Mouse (Mus musculus) liver, embryonic 11.5 days (tissue): Measurements from ENCODE around the gene Mrpl14. TPM values are rescaled to one million over a fixed set of nuclear protein-coding genes. Genes with fewer than 3 reads are reported as not detected.

Source experiments
- ATAC-seq: fragments of 200-750 bp; cut with Nextera tagmentation; replicated peaks from 2 replicates; pipeline ENCODE4 v1.8.0; 2017; ENCODE audit warnings: moderate number of reproducible peaks, mild to moderate bottlenecking, moderate TSS enrichment, moderate library complexity; ENCODE audit not compliant: low FRiP score
- DNase-seq: peaks from one replicate; pipeline ENCODE4 v3.0.0-alpha.2; 2017; ENCODE audit warnings: low spot score
- H3K27ac ChIP-seq: fragments of 300-500 bp; sonication (generic); 2 replicates; pipeline ENCODE4 v1.5.1; 2014; ENCODE audit warnings: mild to moderate bottlenecking, low read depth, low read length, control low read depth
- H3K27me3 ChIP-seq: fragments of 300-500 bp; sonication (generic); replicated peaks from 2 replicates; pipeline ENCODE4 v1.6.1; 2014; ENCODE audit warnings: low read length, mixed read lengths; ENCODE audit not compliant: control insufficient read depth, insufficient read depth
- H3K36me3 ChIP-seq: fragments of 300-500 bp; sonication (generic); 2 replicates; pipeline ENCODE4 v1.6.1; 2014; ENCODE audit warnings: mild to moderate bottlenecking, low read length, moderate library complexity, mixed read lengths; ENCODE audit not compliant: control insufficient read depth, insufficient read depth
- H3K4me1 ChIP-seq: fragments of 300-500 bp; sonication (generic); replicated peaks from 2 replicates; pipeline ENCODE4 v1.6.1; 2014; ENCODE audit warnings: low read length, mixed read lengths; ENCODE audit not compliant: control insufficient read depth, insufficient read depth
- H3K4me2 ChIP-seq: fragments of 300-500 bp; sonication (generic); 2 replicates; pipeline ENCODE4 v1.6.1; 2014; ENCODE audit warnings: mild to moderate bottlenecking, control low read depth, moderate library complexity
- H3K4me3 ChIP-seq: fragments of 300-500 bp; sonication (generic); 2 replicates; pipeline ENCODE4 v1.5.1; 2014; ENCODE audit warnings: low read depth, low read length, control low read depth
- H3K9ac ChIP-seq: fragments of 300-500 bp; sonication (generic); 2 replicates; pipeline ENCODE4 v1.6.1; 2014; ENCODE audit warnings: low read depth, low read length, control low read depth
- H3K9me3 ChIP-seq: fragments of 300-500 bp; sonication (generic); 2 replicates; pipeline ENCODE4 v1.6.1; 2016; ENCODE audit warnings: low read length, inconsistent platforms, mixed read lengths; ENCODE audit not compliant: control insufficient read depth
- WGBS: fragments of 180-500 bp; shearing (Covaris S2); extraction: QIAGEN DNeasy Blood & Tissue Kit; methylation state at CpG from one replicate; pipeline ENCODE4 v1.1.7; 2014; 5-methylcytosine and 5-hydroxymethylcytosine counted together
- polyA plus RNA-seq: library from polyadenylated mRNA; unstranded; fragments of >200 nt; fragmentation: Nextera tagmentation; extraction: Ambion mirVana; gene quantifications from 2 replicates; pipeline ENCODE4 v1.2.1, GENCODE M21; 2014

The Mrpl14 gene
- polyA plus RNA-seq, 1 experiment from 2014 or later = 192 TPM

- Histone ChIP-seq H3K4me2 (peak overlapping the region; percentile 37), H3K4me1 (peaks cover 36% of the 10 kb centered on the region), H3K27ac (peak overlapping the region; percentile 73), H3K36me3 (no peaks in the 10 kb centered on the region), H3K4me3 (no peak overlapping the region), H3K9me3 (no peaks in the 10 kb centered on the region), H3K9ac (peak overlapping the region; percentile 26), H3K27me3 (no peaks in the 10 kb centered on the region)
- 30% methylated on average over 13 of the region's 13 CpGs for WGBS
- DNase-seq (no peak), ATAC-seq (peak; percentile 71)
These were observed 56.4 kb downstream of the Mrpl14 start for GRCm38 (mm10) chr17:45742371-45743147.

DNA sequence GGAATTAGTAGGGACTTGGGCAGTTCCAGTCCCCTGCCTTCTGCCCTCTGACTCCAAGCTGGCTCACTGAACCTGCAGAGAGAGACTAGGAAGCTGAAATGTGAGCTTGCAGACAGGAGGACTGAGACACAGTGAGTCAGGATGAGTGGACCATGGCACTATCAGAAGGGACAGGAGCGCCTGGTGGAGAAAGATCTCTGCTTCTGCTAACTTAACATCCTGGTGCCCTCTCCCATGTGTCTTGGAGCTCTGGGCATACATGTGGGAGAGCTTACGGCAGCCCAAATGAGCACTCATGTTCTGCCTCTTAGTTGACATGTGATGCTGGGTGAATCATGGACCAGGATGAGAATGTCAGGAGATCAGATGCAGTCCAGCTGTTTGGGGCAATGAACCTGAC is 59.5 kb downstream of the Mrpl14 start:
- WGBS = 81% methylated on average over 2 of the region's 2 CpGs

GRCm38 (mm10) chr17:45746755-45747154 is 60.6 kb downstream of the Mrpl14 start:
- Histone ChIP-seq H3K4me1 (peaks cover 45% of the 10 kb centered on the region), H3K27ac (no peak overlapping the region), H3K9ac (no peak overlapping the region; the same call in 1 of the 2 replicates)

More for the DNA sequence above, 59.5 kb downstream of the Mrpl14 start:
- no peaks in the 10 kb centered on the region for H3K36me3 ChIP-seq
- H3K4me3 ChIP-seq = no peak overlapping the region
- peaks cover 45% of the 10 kb centered on the region for H3K4me1 ChIP-seq
- no peak overlapping the region for H3K4me2 ChIP-seq
- no peak overlapping the region for H3K9ac ChIP-seq
- no peaks in the 10 kb centered on the region for H3K9me3 ChIP-seq
- DNase-seq = no peak
- ATAC-seq = no peak
- H3K27me3 ChIP-seq = no peaks in the 10 kb centered on the region
- H3K27ac ChIP-seq = no peak overlapping the region

DNA sequence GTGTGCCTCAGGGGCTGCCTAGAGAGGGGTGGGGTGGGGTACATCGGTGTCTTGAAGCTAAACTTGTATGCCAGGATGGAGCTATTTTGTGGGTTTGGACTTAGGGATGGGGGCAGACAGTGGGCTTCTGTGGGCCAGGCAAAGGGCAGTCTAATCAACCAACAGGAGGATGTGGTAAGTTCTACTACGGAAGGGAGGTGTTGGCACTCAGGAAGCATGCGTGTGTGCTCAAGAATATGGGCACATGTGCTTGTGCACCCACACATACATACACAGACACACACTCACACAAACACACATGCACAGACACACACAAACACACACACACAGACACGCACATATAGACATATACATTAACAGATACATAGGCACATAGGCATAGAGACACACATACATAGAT is 61.2 kb downstream of the Mrpl14 start:
- Histone ChIP-seq H3K9ac (peak overlapping the region; percentile 40; the same call in 1 of the 2 replicates), H3K4me1 (peaks cover 45% of the 10 kb centered on the region), H3K27ac (peak overlapping the region; percentile 11), H3K4me3 (no peak overlapping the region), H3K36me3 (no peaks in the 10 kb centered on the region), H3K9me3 (no peaks in the 10 kb centered on the region), H3K27me3 (no peaks in the 10 kb centered on the region), H3K4me2 (peak overlapping the region; percentile 56)
- DNase-seq (no peak), ATAC-seq (no peak)
- WGBS = 76% methylated on average over 4 of the region's 4 CpGs

More at GRCm38 (mm10) chr17:45746755-45747154, 60.6 kb downstream of the Mrpl14 start:
- Histone ChIP-seq H3K4me3 (no peak overlapping the region), H3K9me3 (no peaks in the 10 kb centered on the region), H3K4me2 (no peak overlapping the region), H3K36me3 (no peaks in the 10 kb centered on the region), H3K27me3 (no peaks in the 10 kb centered on the region)
- WGBS = 73% methylated on average over 12 of the region's 12 CpGs
- ATAC-seq = no peak
- DNase-seq = no peak

Other genes starting within 250 kb of the Mrpl14 start
- 0.14 and 0.40 TPM in 2 replicates for gene Spats1, start 210.9 kb upstream of the Mrpl14 start, polyA plus RNA-seq
- 19.4 and 19.7 TPM in 2 replicates for gene Aars2, start 179.5 kb upstream of the Mrpl14 start, polyA plus RNA-seq
- gene Tcte1, start 162.9 kb upstream of the Mrpl14 start, polyA plus RNA-seq = 0.14 and 0.23 TPM in 2 replicates
- gene Tmem151b, start 136.6 kb upstream of the Mrpl14 start, polyA plus RNA-seq = 1.2 and 1.4 TPM in 2 replicates
- gene Nfkbie, start 130.6 kb upstream of the Mrpl14 start, polyA plus RNA-seq = 2.5 and 3.0 TPM in 2 replicates
- 110 and 116 TPM in 2 replicates for gene Slc35b2, start 122.4 kb upstream of the Mrpl14 start, polyA plus RNA-seq
- gene Hsp90ab1, start 113.1 kb upstream of the Mrpl14 start, polyA plus RNA-seq = 1,837 and 1,887 TPM in 2 replicates
- gene Slc29a1, start 86.7 kb upstream of the Mrpl14 start, polyA plus RNA-seq = 277 and 325 TPM in 2 replicates
- gene Mymx, start 84.2 kb upstream of the Mrpl14 start, polyA plus RNA-seq = 0.62 and 1.0 TPM in 2 replicates
- 0.22 and 0.43 TPM in 2 replicates for gene Capn11, start 27.0 kb upstream of the Mrpl14 start, polyA plus RNA-seq
- 16.0 and 18.0 TPM in 2 replicates for gene Tmem63b, start 583 bp downstream of the Mrpl14 start, polyA plus RNA-seq
- not detected in 2 replicates for gene 1600014C23Rik, start 47.5 kb downstream of the Mrpl14 start, polyA plus RNA-seq